Mouse (Mus musculus) left cerebral cortex, adult 9 months (tissue): ENCODE measurements around the gene Hsp90ab1.
A peak's percentile ranks its signal among the peaks of the same experiment; 100 is the strongest.

Experiments used
- DNase-seq, 2 experiments: peaks; one replicate each; pipeline ENCODE4 v3.0.0; 2022; ENCODE audit warnings: low spot score in 2 of 2

The Hsp90ab1 gene

GRCm38 (mm10) chr17:45596631-45597396 lies 23.7 kb upstream of the Hsp90ab1 start:
- DNase-seq, result peak in 1 of 2 experiments; percentile 66

- no peak for DNase-seq
These were observed 22.8 kb upstream of the Hsp90ab1 start for GRCm38 (mm10) chr17:45595736-45596390.

- no peak for DNase-seq
These were observed 22.0 kb upstream of the Hsp90ab1 start for GRCm38 (mm10) chr17:45594881-45595735.

- DNase-seq, result no peak
These were observed 21.1 kb upstream of the Hsp90ab1 start for GRCm38 (mm10) chr17:45594195-45594594.

GRCm38 (mm10) chr17:45593479-45593878 lies 20.4 kb upstream of the Hsp90ab1 start:
- no peak for DNase-seq

GRCm38 (mm10) chr17:45592606-45593431 lies 19.7 kb upstream of the Hsp90ab1 start:
- DNase-seq, result no peak

GRCm38 (mm10) chr17:45591701-45592605 lies 18.9 kb upstream of the Hsp90ab1 start:
- DNase-seq, result no peak

GRCm38 (mm10) chr17:45590410-45590809 lies 17.3 kb upstream of the Hsp90ab1 start:
- DNase-seq, result no peak

GRCm38 (mm10) chr17:45589844-45590243 lies 16.8 kb upstream of the Hsp90ab1 start:
- no peak for DNase-seq

- DNase-seq, result no peak
These were observed 16.2 kb upstream of the Hsp90ab1 start for GRCm38 (mm10) chr17:45589236-45589635.

GRCm38 (mm10) chr17:45588370-45588769 lies 15.3 kb upstream of the Hsp90ab1 start:
- no peak for DNase-seq

- DNase-seq, result no peak
These were observed 13.4 kb upstream of the Hsp90ab1 start for GRCm38 (mm10) chr17:45586449-45586837.

GRCm38 (mm10) chr17:45585725-45586448 lies 12.8 kb upstream of the Hsp90ab1 start:
- no peak for DNase-seq

GRCm38 (mm10) chr17:45584939-45585678 lies 12.0 kb upstream of the Hsp90ab1 start:
- DNase-seq, result peak in 1 of 2 experiments; percentile 78

GRCm38 (mm10) chr17:45584096-45584896 lies 11.2 kb upstream of the Hsp90ab1 start:
- peak in 1 of 2 experiments; percentile 67 for DNase-seq

- no peak for DNase-seq
These were observed 9.8 kb upstream of the Hsp90ab1 start for GRCm38 (mm10) chr17:45582715-45583355.

GRCm38 (mm10) chr17:45582188-45582587 lies 9.1 kb upstream of the Hsp90ab1 start:
- no peak for DNase-seq
